Comparison of ENCODE assay signal across 12 mouse cellular contexts in the genomic region with DNA sequence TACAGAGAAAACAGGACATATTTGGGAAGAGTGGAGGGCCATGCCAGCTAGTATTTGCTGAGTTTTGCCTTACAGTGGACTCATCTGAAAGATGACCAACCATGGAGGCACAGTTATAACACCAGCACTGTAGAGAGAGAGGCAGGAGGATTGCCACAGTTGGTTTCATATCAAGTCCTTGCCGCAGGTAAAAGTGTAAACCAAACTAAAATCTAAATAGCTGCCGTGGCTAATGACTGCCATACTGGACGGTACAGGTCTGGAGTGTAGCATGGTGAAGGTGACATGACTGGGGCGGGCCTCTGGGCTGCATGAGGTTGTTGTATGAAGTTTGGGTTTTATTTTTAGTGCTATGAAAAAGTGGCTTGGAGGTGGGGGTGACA. TPM values are rescaled to one million over a fixed set of nuclear protein-coding genes. Genes with fewer than 3 reads are reported as not detected.
DNase-seq lines count a peak whose midpoint lies in the region; ATAC-seq and TF ChIP-seq lines count a peak whose summit lies in the region.
"Had no signal": no experiment of that assay in that cellular context is flagged by ENCODE, and none has a peak within 500 bp of the region (broad histone marks: within the 10 kb centered on the region; RNA-seq: fewer than 3 reads in every experiment).

No protein-coding gene starts in this region.

- no peak overlapping the region for H3K9ac ChIP-seq in embryonic facial prominence, embryonic 14.5 days (ENCODE audit: low read depth, low read length)
- no peak overlapping the region for H3K9ac ChIP-seq in lung, embryonic 14.5 days
- no peak overlapping the region for H3K9ac ChIP-seq in liver, embryonic 13.5 days

- WGBS in embryonic facial prominence, embryonic 14.5 days, result 78% methylated on average over 4 of the region's 4 CpGs
- WGBS in embryonic facial prominence, embryonic 10.5 days, result 85% methylated on average over 4 of the region's 4 CpGs
- WGBS in lung, embryonic 14.5 days, result 72% methylated on average over 4 of the region's 4 CpGs
- WGBS in lung, adult 2 months, result 66% methylated on average over 4 of the region's 4 CpGs
- WGBS in liver, embryonic 13.5 days (ENCODE audit: insufficient replicate concordance), result 57% methylated on average over 4 of the region's 4 CpGs

- H3K27me3 ChIP-seq in embryonic facial prominence, embryonic 14.5 days (replicated peaks; ENCODE audit: control insufficient read depth, insufficient read depth, low read length), result no peaks in the 10 kb centered on the region
- peaks cover 31% of the 10 kb centered on the region for H3K27me3 ChIP-seq in embryonic facial prominence, embryonic 10.5 days (replicated peaks; ENCODE audit: low read depth, poor library complexity, severe bottlenecking)
- H3K27me3 ChIP-seq in lung, embryonic 14.5 days (ENCODE audit: insufficient read depth, low read length), result peaks cover 4% of the 10 kb centered on the region; the same call in 1 of the 2 replicates
- no peaks in the 10 kb centered on the region for H3K27me3 ChIP-seq in liver, embryonic 13.5 days

- no peak for TF ChIP-seq POLR2A in lung, adult 2 months (IDR thresholded peaks at IDR 0.05; ENCODE audit: borderline replicate concordance, extremely low read depth, low read depth, low read length)

- TF ChIP-seq CTCF in lung, embryonic 14.5 days (IDR thresholded peaks at IDR 0.05; ENCODE audit: low read depth), result no peak
- no peak for TF ChIP-seq CTCF in lung, adult 2 months (IDR thresholded peaks at IDR 0.05; ENCODE audit: insufficient read depth, low read length)

- H3K36me3 ChIP-seq in embryonic facial prominence, embryonic 14.5 days (ENCODE audit: control insufficient read depth, insufficient read depth, low read length), result no peaks in the 10 kb centered on the region
- no peaks in the 10 kb centered on the region for H3K36me3 ChIP-seq in embryonic facial prominence, embryonic 10.5 days (replicated peaks)
- no peaks in the 10 kb centered on the region for H3K36me3 ChIP-seq in lung, embryonic 14.5 days (ENCODE audit: insufficient read depth)
- H3K36me3 ChIP-seq in liver, embryonic 13.5 days, result no peaks in the 10 kb centered on the region
- H3K36me3 ChIP-seq: kidney, embryonic 15.5 days; limb, embryonic 15.5 days; stomach, embryonic 15.5 days had no signal

- 0 out of 2 replicates have a peak overlapping the region, but pooled peaks have one; percentile 54 for H3K4me3 ChIP-seq in embryonic facial prominence, embryonic 14.5 days (ENCODE audit: low read depth, low read length)
- H3K4me3 ChIP-seq in embryonic facial prominence, embryonic 10.5 days, result no peak overlapping the region
- no peak overlapping the region for H3K4me3 ChIP-seq in lung, embryonic 14.5 days (ENCODE audit: low read depth, low read length)
- no peak overlapping the region for H3K4me3 ChIP-seq in lung, adult 2 months (replicated peaks; ENCODE audit: extremely low read depth, low read depth, low read length)
- H3K4me3 ChIP-seq in liver, embryonic 13.5 days (replicated peaks), result no peak overlapping the region

- no peaks in the 10 kb centered on the region for H3K9me3 ChIP-seq in embryonic facial prominence, embryonic 14.5 days (ENCODE audit: control insufficient read depth, low read length)
- H3K9me3 ChIP-seq in embryonic facial prominence, embryonic 10.5 days, result no peaks in the 10 kb centered on the region
- H3K9me3 ChIP-seq in lung, embryonic 14.5 days (ENCODE audit: low read depth, low read length), result no peaks in the 10 kb centered on the region
- no peaks in the 10 kb centered on the region for H3K9me3 ChIP-seq in liver, embryonic 13.5 days (replicated peaks)
- H3K9me3 ChIP-seq: forebrain, embryonic 13.5 days; kidney, embryonic 15.5 days; limb, embryonic 15.5 days; stomach, embryonic 15.5 days had no signal

- no peaks in the 10 kb centered on the region for H3K4me1 ChIP-seq in embryonic facial prominence, embryonic 14.5 days (ENCODE audit: control insufficient read depth, insufficient read depth, low read length)
- H3K4me1 ChIP-seq in embryonic facial prominence, embryonic 10.5 days, result peaks cover 14% of the 10 kb centered on the region
- peaks cover 3% of the 10 kb centered on the region for H3K4me1 ChIP-seq in lung, embryonic 14.5 days (ENCODE audit: insufficient read depth)
- H3K4me1 ChIP-seq in lung, adult 2 months (ENCODE audit: control insufficient read depth, insufficient read depth, low read length), result peaks cover 8% of the 10 kb centered on the region
- peaks cover 50% of the 10 kb centered on the region for H3K4me1 ChIP-seq in liver, embryonic 13.5 days (replicated peaks)

- no peak for DNase-seq in embryonic facial prominence, embryonic 14.5 days (ENCODE audit: low spot score)
- DNase-seq in embryonic facial prominence, embryonic 10.5 days (ENCODE audit: low spot score), result no peak
- DNase-seq in lung, embryonic 14.5 days, result no peak
- no peak for DNase-seq in lung, adult 2 months
- DNase-seq in 416B (ENCODE audit: low read depth), result peak; percentile 42
- DNase-seq in liver, embryonic 13.5 days, result no peak
- DNase-seq in kidney, postnatal 14 days, result no peak
- no peak for DNase-seq in cerebellum, postnatal 10 days

- no peak overlapping the region for H3K27ac ChIP-seq in embryonic facial prominence, embryonic 14.5 days (replicated peaks; ENCODE audit: low read depth, low read length)
- no peak overlapping the region for H3K27ac ChIP-seq in embryonic facial prominence, embryonic 10.5 days (replicated peaks)
- no peak overlapping the region for H3K27ac ChIP-seq in lung, embryonic 14.5 days (ENCODE audit: low read depth)
- H3K27ac ChIP-seq in liver, embryonic 13.5 days, result peak overlapping the region; percentile 24
- H3K27ac ChIP-seq: forebrain, embryonic 13.5 days; kidney, embryonic 15.5 days; limb, embryonic 15.5 days; stomach, embryonic 15.5 days had no signal

- ATAC-seq in embryonic facial prominence, embryonic 14.5 days (ENCODE audit: low read depth), result no peak
- no peak for ATAC-seq in lung, embryonic 14.5 days (ENCODE audit: insufficient read depth)
- ATAC-seq in liver, embryonic 13.5 days (ENCODE audit: low read depth), result no peak

- H3K4me2 ChIP-seq in embryonic facial prominence, embryonic 14.5 days (ENCODE audit: low read depth, low read length), result no peak overlapping the region
- H3K4me2 ChIP-seq in lung, embryonic 14.5 days, result peak overlapping the region; percentile 81
- peak overlapping the region; percentile 8; the same call in 1 of the 2 replicates for H3K4me2 ChIP-seq in liver, embryonic 13.5 days

RNA-seq across cellular contexts. Expression of a gene that starts 0.4 kb away (rescaled TPM):
- polyA plus RNA-seq in embryonic facial prominence, embryonic 14.5 days (2014; fragmentation: Nextera tagmentation; extraction: Ambion mirVana), result 5.3 and 6.4 TPM in 2 replicates
- 2.6 and 3.8 TPM in 2 replicates for polyA plus RNA-seq in embryonic facial prominence, embryonic 10.5 days (2016; fragmentation: Nextera tagmentation; extraction: Ambion mirVana)
- 3.9 and 4.2 TPM in 2 replicates for polyA plus RNA-seq in lung, embryonic 14.5 days (2014; fragmentation: Nextera tagmentation; extraction: Ambion mirVana)
- 19.6 and 21.8 TPM in 2 replicates for polyA plus RNA-seq in lung, adult 2 months (2012; rRNA removed)
- 6.6 and 7.2 TPM in 2 replicates for polyA plus RNA-seq in liver, embryonic 13.5 days (2015; fragmentation: Nextera tagmentation; extraction: Ambion mirVana)

RNA-seq across cellular contexts. Expression of a gene that starts 23.7 kb away (rescaled TPM):
- 3,072 and 3,339 TPM in 2 replicates for polyA plus RNA-seq in embryonic facial prominence, embryonic 14.5 days (2014; fragmentation: Nextera tagmentation; extraction: Ambion mirVana)
- polyA plus RNA-seq in embryonic facial prominence, embryonic 10.5 days (2016; fragmentation: Nextera tagmentation; extraction: Ambion mirVana), result 3,487 and 3,558 TPM in 2 replicates
- polyA plus RNA-seq in lung, embryonic 14.5 days (2014; fragmentation: Nextera tagmentation; extraction: Ambion mirVana), result 2,928 and 2,952 TPM in 2 replicates
- polyA plus RNA-seq in lung, adult 2 months (2012; rRNA removed), result 1,478 and 1,739 TPM in 2 replicates
- 1,519 and 1,558 TPM in 2 replicates for polyA plus RNA-seq in liver, embryonic 13.5 days (2015; fragmentation: Nextera tagmentation; extraction: Ambion mirVana)

RNA-seq across cellular contexts. Expression of a gene that starts 35.6 kb away (rescaled TPM):
- 26.0 and 27.5 TPM in 2 replicates for polyA plus RNA-seq in embryonic facial prominence, embryonic 14.5 days (2014; fragmentation: Nextera tagmentation; extraction: Ambion mirVana)
- 23.0 and 25.4 TPM in 2 replicates for polyA plus RNA-seq in embryonic facial prominence, embryonic 10.5 days (2016; fragmentation: Nextera tagmentation; extraction: Ambion mirVana)
- 18.2 and 18.9 TPM in 2 replicates for polyA plus RNA-seq in lung, embryonic 14.5 days (2014; fragmentation: Nextera tagmentation; extraction: Ambion mirVana)
- polyA plus RNA-seq in lung, adult 2 months (2012; rRNA removed), result 14.4 and 14.8 TPM in 2 replicates
- polyA plus RNA-seq in liver, embryonic 13.5 days (2015; fragmentation: Nextera tagmentation; extraction: Ambion mirVana), result 17.8 and 19.6 TPM in 2 replicates
